Mouse (Mus musculus): ENCODE data around the gene Ror1.

The Ror1 gene

GRCm38 (mm10) chr4:100165790-100166189 is 70.2 kb downstream of the Ror1 start:
- DNase-seq (ENCODE audit: low read depth) = no peak

DNA sequence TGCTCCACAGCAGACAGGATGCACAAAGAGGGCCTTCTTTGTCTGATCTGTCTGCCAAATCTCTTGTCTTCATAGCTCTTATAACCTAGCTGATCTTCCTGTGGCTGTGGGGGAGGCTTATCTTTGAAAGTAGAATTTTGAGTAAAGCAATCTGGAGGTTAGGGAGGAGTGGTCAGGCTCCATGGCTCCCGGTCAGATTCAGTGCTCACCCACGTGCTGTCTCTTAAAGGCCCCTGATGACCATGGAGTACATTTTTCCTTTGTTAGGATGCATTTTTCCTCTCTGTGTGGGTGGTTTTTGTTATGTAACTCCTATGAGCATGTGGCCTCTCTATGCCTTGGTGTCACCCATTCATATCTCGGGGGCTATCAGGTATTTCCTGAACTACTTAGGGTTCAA is 71.3 kb downstream of the Ror1 start:
- no peak for DNase-seq (ENCODE audit: low read depth)

GRCm38 (mm10) chr4:100169683-100170082 is 74.1 kb downstream of the Ror1 start:
- no peak for DNase-seq (ENCODE audit: low read depth)

GRCm38 (mm10) chr4:100170161-100170650 is 74.6 kb downstream of the Ror1 start:
- DNase-seq (ENCODE audit: low read depth) = no peak

DNA sequence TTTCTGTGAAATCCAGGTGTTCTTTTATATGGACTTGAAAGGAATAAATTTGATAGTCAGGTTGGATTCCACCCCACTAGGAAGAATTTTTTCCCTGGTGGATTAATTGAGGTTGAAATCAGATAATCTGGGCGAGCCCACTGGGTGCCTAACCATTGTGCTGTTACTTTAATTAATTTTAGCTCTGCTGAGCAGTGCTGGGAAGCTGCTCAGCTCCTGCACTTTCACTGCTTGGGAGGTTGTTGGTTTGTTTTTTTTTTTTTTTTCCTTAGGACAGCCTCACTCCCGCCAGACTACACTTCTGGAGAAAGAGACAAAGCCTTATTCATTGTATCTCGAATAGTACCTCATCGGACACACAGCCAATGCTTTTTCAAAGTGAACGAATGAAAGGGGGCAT is 75.2 kb downstream of the Ror1 start:
- no peak for DNase-seq (ENCODE audit: low read depth)

- DNase-seq (ENCODE audit: low read depth) = no peak
Observed at GRCm38 (mm10) chr4:100171483-100171898, 75.9 kb downstream of the Ror1 start.

DNA sequence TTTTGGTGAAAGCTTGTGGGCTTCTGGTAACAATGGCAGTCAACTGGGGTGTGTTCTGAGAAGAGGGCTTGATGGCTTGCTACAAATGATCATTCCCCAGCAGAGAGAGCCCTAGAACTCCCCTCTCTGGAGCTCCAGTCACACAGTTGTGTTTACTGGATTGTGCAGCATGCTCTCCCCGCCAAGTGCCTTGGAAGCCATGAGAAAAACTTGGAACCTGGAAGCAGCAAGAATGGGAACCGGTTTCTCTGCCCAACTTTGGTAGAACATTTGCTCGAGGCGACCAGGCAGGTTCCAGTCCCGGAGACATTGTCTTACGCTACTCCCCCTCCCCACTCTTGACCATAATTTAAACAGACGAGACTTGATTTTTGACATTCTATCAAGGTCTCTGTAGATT is 80.0 kb downstream of the Ror1 start:
- DNase-seq (ENCODE audit: low read depth) = no peak

DNA sequence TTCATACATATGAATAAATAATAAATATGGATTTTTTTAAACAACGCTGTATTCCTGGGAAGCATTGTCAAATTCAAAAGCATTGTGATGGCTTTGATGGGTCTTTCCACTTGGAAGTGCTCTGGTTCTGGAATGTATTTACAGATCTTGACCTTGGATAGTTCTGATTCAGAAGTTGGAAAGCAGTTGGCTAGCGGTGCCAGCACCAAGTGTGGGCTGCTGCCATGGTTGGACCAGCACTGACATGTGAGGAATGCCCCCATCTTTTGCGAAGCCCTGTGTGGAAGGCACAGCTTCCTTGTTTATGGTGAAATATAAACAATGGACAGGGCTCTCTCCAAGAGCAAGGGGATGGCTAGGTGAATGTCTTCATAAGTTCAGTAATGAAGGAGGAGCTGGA is 82.7 kb downstream of the Ror1 start:
- no peak for DNase-seq (ENCODE audit: low read depth)

GRCm38 (mm10) chr4:100181676-100182075 is 86.1 kb downstream of the Ror1 start:
- DNase-seq (ENCODE audit: low read depth) = no peak

DNA sequence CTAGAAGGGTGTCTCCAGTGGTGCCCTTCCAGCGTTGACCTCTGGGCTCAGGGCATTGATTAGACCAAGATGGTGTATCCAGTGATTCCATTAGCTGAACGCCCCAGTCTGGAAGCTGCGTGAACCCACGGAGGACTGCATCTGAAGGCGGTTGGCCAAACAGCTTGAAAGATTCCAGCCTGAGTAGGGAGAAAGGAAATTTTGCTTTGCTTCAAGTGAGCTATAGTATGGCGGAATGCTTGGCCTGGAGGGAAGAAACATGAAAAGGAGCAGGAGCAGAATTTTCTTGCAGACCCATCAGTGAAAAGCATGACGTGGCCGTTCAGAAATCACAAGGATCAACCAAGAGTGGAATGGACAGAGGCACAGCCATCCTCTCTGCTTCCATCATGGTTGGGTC is 91.2 kb downstream of the Ror1 start:
- no peak for DNase-seq (ENCODE audit: low read depth)

- no peak for DNase-seq (ENCODE audit: low read depth)
Observed at GRCm38 (mm10) chr4:100187563-100188200, 92.1 kb downstream of the Ror1 start.

DNA sequence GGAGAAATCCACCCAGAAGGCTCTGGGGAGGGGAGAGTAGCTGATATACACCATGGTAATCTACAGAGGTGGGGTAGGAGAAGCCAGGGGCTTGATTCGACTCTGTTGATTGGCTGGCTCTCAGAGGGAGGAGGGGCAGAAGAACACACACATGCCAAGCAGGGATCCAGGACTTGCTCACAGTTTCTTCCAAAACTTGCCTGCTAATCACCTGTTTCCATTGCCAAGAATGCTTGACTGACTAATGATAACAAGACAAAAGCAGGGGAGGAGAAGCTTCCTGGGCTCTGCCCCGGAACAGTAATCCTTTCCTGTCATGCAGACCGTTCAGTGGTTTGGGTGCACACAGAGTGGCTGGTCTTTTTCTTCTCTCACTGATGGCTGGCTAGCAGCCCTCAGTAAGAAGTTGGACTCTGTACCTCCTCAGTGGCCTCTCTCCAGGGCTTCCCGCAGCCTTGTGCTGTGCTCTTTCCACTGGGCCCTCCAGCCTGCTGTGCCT is 92.7 kb downstream of the Ror1 start:
- no peak for DNase-seq (ENCODE audit: low read depth)

- peak; percentile 1 for DNase-seq (ENCODE audit: low read depth)
Observed at GRCm38 (mm10) chr4:100191483-100191882, 95.9 kb downstream of the Ror1 start.

DNA sequence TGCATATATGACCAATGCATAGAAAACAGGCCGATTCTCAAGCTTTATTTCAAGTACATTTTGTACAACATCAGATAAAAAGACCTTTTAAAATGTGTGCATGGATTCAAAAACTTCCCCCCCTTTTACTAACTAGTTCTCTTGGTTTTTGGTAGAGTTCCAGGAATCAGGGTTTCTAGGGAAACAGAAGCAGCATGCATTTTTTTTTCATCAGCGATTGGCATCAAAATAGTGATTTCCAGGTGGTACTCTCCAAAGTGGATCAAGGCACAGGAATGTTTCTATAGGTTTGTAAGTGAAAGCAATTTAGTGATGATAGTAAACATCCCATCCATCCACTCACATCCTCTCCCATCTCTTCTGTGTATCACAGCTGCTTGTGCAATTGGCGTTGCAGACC is 98.5 kb downstream of the Ror1 start:
- no peak for DNase-seq (ENCODE audit: low read depth)

GRCm38 (mm10) chr4:100196255-100196793 is 100.7 kb downstream of the Ror1 start:
- DNase-seq (ENCODE audit: low read depth) = no peak

DNA sequence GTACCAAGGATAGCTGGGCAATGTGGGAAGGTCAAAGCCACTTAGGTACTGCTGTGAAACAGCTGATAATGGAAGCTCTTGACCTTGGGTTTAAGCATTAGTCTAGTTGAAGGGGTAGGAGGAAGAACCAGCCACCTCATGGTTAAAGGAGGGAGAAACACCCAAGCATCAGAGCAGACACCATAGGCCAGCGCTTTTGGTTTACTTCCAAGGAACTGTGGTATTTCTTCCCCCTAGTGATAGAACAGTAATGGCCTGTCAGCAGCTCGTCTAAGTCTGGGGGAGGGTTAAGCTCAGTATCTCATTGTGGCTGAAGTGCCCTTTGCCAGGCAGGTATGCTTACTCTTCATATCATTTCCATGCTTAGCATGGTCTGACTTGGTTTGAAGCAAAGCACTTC is 102.7 kb downstream of the Ror1 start:
- DNase-seq (ENCODE audit: low read depth) = no peak

- DNase-seq (ENCODE audit: low read depth) = no peak
Observed at GRCm38 (mm10) chr4:100201322-100201721, 105.7 kb downstream of the Ror1 start.

- no peak for DNase-seq (ENCODE audit: low read depth)
Observed at GRCm38 (mm10) chr4:100203066-100203465, 107.5 kb downstream of the Ror1 start.

- no peak for DNase-seq (ENCODE audit: low read depth)
Observed at GRCm38 (mm10) chr4:100203688-100204087, 108.1 kb downstream of the Ror1 start.

- DNase-seq (ENCODE audit: low read depth) = no peak
Observed at GRCm38 (mm10) chr4:100204381-100204780, 108.8 kb downstream of the Ror1 start.

GRCm38 (mm10) chr4:100208081-100208480 is 112.5 kb downstream of the Ror1 start:
- no peak for DNase-seq (ENCODE audit: low read depth)

DNA sequence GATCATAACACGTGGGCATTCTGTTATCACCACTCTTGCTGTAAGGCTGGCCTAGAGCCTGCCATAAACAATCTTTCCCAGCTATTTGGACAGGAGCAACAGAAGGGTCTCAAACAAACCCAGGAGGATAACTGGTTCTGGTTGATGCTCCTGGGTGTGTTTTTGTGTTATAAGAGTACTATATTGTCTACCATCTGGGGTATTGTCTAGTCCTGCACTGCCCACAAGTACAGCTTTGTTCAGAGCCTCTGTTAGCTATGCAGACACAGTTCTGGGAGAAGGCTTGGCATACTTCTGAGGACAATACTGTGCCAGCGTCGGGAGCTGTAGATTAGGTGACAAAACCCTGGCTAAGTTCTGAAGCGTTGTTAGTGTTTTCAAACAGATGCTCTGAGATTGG is 113.5 kb downstream of the Ror1 start:
- DNase-seq (ENCODE audit: low read depth) = no peak

DNA sequence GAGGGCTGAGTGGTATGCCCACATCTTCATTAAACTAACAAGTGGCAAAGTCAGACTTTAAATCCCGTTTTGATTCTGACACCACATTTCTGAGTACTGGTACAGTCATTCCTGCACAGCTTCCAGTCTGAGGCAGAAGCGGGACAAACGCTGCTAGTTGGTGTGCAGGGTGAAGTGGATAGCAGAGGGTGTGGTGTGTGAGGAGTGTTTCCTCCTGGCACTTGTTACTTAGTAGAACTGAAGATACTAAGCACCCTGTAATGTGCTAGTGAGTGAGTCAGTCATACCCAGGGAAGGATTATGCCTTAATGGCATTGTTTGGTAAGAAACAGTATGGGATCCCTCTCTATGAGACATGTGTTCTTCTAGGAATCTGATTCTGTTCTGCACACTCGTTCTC is 115.7 kb downstream of the Ror1 start:
- no peak for DNase-seq (ENCODE audit: low read depth)

Measured in 416B (cell line).